8 mouse cellular contexts compared by ENCODE assay signal in genomic region chr16:58497886-58498713, GRCm38 (mm10). TPM values are rescaled to one million over a fixed set of nuclear protein-coding genes. Genes with fewer than 3 reads are reported as not detected.
DNase-seq lines count a peak whose midpoint lies in the region; ATAC-seq and TF ChIP-seq lines count a peak whose summit lies in the region.

No protein-coding gene starts in this region.

- H3K4me3 ChIP-seq in kidney, adult 2 months (ENCODE audit: insufficient read depth, low read depth, low read length), result no peak overlapping the region

- no peak for TF ChIP-seq POLR2A in kidney, adult 2 months (IDR thresholded peaks at IDR 0.05; ENCODE audit: low read depth, low read length)

- H3K27me3 ChIP-seq in kidney, adult 2 months (replicated peaks; ENCODE audit: control insufficient read depth, insufficient read depth, low read length), result no peaks in the 10 kb centered on the region

- peak overlapping the region; percentile 83 for H3K27ac ChIP-seq in kidney, adult 2 months (ENCODE audit: insufficient read depth, low read depth, low read length)

- no peak for DNase-seq in kidney, adult 2 months
- DNase-seq in kidney, postnatal 25 days, result no peak
- peak; percentile 45 for DNase-seq in T-cell, adult 2 months (ENCODE audit: low spot score)
- peak; percentile 59 for DNase-seq in spleen, adult 12 weeks (ENCODE audit: low spot score)
- DNase-seq in layer of hippocampus, adult 9-11 months, result no peak
- no peak for DNase-seq in Muller cell, postnatal 12 days (ENCODE audit: inconsistent ontology term)
- no peak for DNase-seq in gastrocnemius, adult 8-10 months (ENCODE audit: low spot score in 2 of 2)

- 51% methylated on average over 9 of the region's 9 CpGs for WGBS in kidney, adult 2 months

- ATAC-seq in inflammation-experienced regulatory T-cells, adult 6 months, result peak; percentile 91

- no peak for TF ChIP-seq CTCF in kidney, adult 2 months (conservative IDR thresholded peaks at IDR 0.05; ENCODE audit: insufficient read depth, insufficient read length, low read depth, low read length)

- H3K4me1 ChIP-seq in kidney, adult 2 months (ENCODE audit: control insufficient read depth, insufficient read depth, low read length), result peaks cover 13% of the 10 kb centered on the region

- peaks cover 4% of the 10 kb centered on the region for H3K36me3 ChIP-seq in kidney, adult 2 months (ENCODE audit: control insufficient read depth, insufficient read depth, low read length)

RNA-seq across cellular contexts. Expression of gene St3gal6, which starts 25.9 kb away (rescaled TPM):
- polyA plus RNA-seq in kidney, adult 2 months (2012; rRNA removed), result 32.5 and 36.6 TPM in 2 replicates
- 10 to 100 TPM in 1 of 3 experiments, 1 to 10 TPM in 2; 4.0 to 31.5 (median 8.5) TPM for polyA plus RNA-seq in inflammation-experienced regulatory T-cells, adult 6 months (2017; shearing (Covaris generic))
- 100 to 1,000 TPM; 147 to 185 (median 164) TPM for total RNA-seq in gastrocnemius, adult 8-10 months (2022)

Comparison
In these comparisons a context has a peak if more than half of its experiments do, and no peak if none do; other contexts are left out.
1. DNase-seq: peak in T-cell, adult 2 months (single experiment) and spleen, adult 12 weeks (single experiment); none in kidney, adult 2 months (single experiment), kidney, postnatal 25 days (0 of 2), layer of hippocampus, adult 9-11 months (single experiment), Muller cell, postnatal 12 days (single experiment) and gastrocnemius, adult 8-10 months (0 of 2).